Mouse (Mus musculus) liver, embryonic 14.5 days (tissue): Measurements from ENCODE around the gene March6. TPM values are rescaled to one million over a fixed set of nuclear protein-coding genes. Genes with fewer than 3 reads are reported as not detected.

Experiments used
- ATAC-seq: fragments of 200-750 bp; cut with Nextera tagmentation; 2 replicates; pipeline ENCODE4 v1.8.0; 2017; ENCODE audit warnings: moderate number of reproducible peaks, mild to moderate bottlenecking, moderate library complexity; ENCODE audit not compliant: insufficient read depth
- DNase-seq, 3 experiments: peaks; one replicate each; pipeline ENCODE4 v3.0.0-alpha.2; 2012 to 2013; ENCODE audit warnings: low read depth in 3 of 3, low spot score in 3 of 3
- H3K27ac ChIP-seq: fragments of 300-500 bp; sonication (generic); 2 replicates; pipeline ENCODE4 v1.5.1; 2014; ENCODE audit warnings: moderate library complexity, mild to moderate bottlenecking, control low read depth, inconsistent platforms
- H3K27me3 ChIP-seq: fragments of 300-500 bp; sonication (generic); 2 replicates; pipeline ENCODE4 v1.6.1; 2014; ENCODE audit warnings: mild to moderate bottlenecking, low read length, moderate library complexity; ENCODE audit not compliant: control insufficient read depth, insufficient read depth
- H3K36me3 ChIP-seq: fragments of 300-500 bp; sonication (generic); replicated peaks from 2 replicates; pipeline ENCODE4 v1.6.1; 2014; ENCODE audit warnings: low read depth; ENCODE audit not compliant: control insufficient read depth, insufficient read depth
- H3K4me1 ChIP-seq, 2 experiments: fragments of 200-500 bp in 1 of 2; fragments of 300-500 bp in 1 of 2; sonication (generic) in 1 of 2; replicated peaks; 2 replicates each; pipeline ENCODE4 v1.6.1; 2012 to 2014; ENCODE audit warnings: antibody characterized with exemption in 1 of 2, inconsistent platforms in 1 of 2, low read length in 1 of 2; ENCODE audit not compliant: control insufficient read depth in 2 of 2, insufficient read depth in 2 of 2
- H3K4me2 ChIP-seq: fragments of 300-500 bp; sonication (generic); 2 replicates; pipeline ENCODE4 v1.6.1; 2014; ENCODE audit warnings: low read depth, mild to moderate bottlenecking, control low read depth, moderate library complexity
- H3K4me3 ChIP-seq, 2 experiments: fragments of 200-500 bp in 1 of 2; fragments of 300-500 bp in 1 of 2; sonication (generic) in 1 of 2; 2 replicates each; pipeline ENCODE4 v1.5.1; 2012 to 2014; ENCODE audit warnings: low read depth in 2 of 2, low read length in 2 of 2, mild to moderate bottlenecking in 2 of 2, control low read depth in 1 of 2, inconsistent platforms in 1 of 2, moderate library complexity in 1 of 2; ENCODE audit not compliant: insufficient read depth in 1 of 2
- H3K9ac ChIP-seq: fragments of 300-500 bp; sonication (generic); replicated peaks from 2 replicates; pipeline ENCODE4 v1.6.1; 2014; ENCODE audit warnings: mild to moderate bottlenecking, control low read depth, moderate library complexity
- H3K9me3 ChIP-seq: fragments of 300-500 bp; sonication (generic); 2 replicates; pipeline ENCODE4 v1.6.1; 2016; ENCODE audit warnings: low read length, mixed read lengths; ENCODE audit not compliant: control insufficient read depth
- CTCF ChIP-seq: IDR thresholded peaks from 2 replicates; pipeline ENCODE4 v1.5.1; 2016; ENCODE audit warnings: antibody characterized with exemption, low read depth, control low read depth
- EP300 ChIP-seq: IDR thresholded peaks from 2 replicates; pipeline ENCODE4 v1.6.1; 2016; ENCODE audit warnings: antibody characterized with exemption, low read depth
- whole genome bisulfite sequencing: fragments of 180-500 bp; shearing (Covaris S2); extraction: QIAGEN DNeasy Blood & Tissue Kit; methylation state at CpG from one replicate; pipeline ENCODE4 v1.1.7; 2014; ENCODE audit not compliant: insufficient replicate concordance; 5-methylcytosine and 5-hydroxymethylcytosine counted together
- polyA plus RNA-seq, 2 experiments: library from polyadenylated mRNA; depleted of rRNA in 1 of 2; stranded (reverse) in 1 of 2; unstranded in 1 of 2; fragments of >200 nt; fragmentation: Nextera tagmentation in 1 of 2; extraction: Ambion mirVana in 1 of 2; gene quantifications; 2 replicates each; pipeline versions ENCODE4 v1.2.1 to v1.2.3; 2012 to 2014

The March6 gene
- polyA plus RNA-seq, 2 experiments, result 9.0 to 12.7 TPM

GRCm38 (mm10) chr15:31502996-31503395 lies 27.9 kb downstream of the March6 start:
- Histone ChIP-seq H3K27ac (no peak overlapping the region), H3K9me3 (no peaks in the 10 kb centered on the region), H3K4me1 (peaks cover 6 to 8% of the 10 kb centered on the region in 2 experiments), H3K27me3 (no peaks in the 10 kb centered on the region), H3K36me3 (peaks cover 14% of the 10 kb centered on the region), H3K4me2 (no peak overlapping the region), H3K9ac (no peak overlapping the region), H3K4me3 (no peak overlapping the region)
- 80% methylated on average over 4 of the region's 4 CpGs for WGBS
- DNase-seq (no peak), ATAC-seq (no peak)
- TF ChIP-seq EP300 (no peak), CTCF (no peak)

GRCm38 (mm10) chr15:31502313-31502712 lies 28.5 kb downstream of the March6 start:
- no peak for DNase-seq
- WGBS, result 61% methylated on average over 1 of the region's 1 CpGs
- no peak overlapping the region for H3K27ac ChIP-seq
- H3K9ac ChIP-seq, result no peak overlapping the region
- H3K27me3 ChIP-seq, result no peaks in the 10 kb centered on the region
- TF ChIP-seq EP300 (no peak), CTCF (no peak)
- no peaks in the 10 kb centered on the region for H3K9me3 ChIP-seq
- no peak overlapping the region for H3K4me2 ChIP-seq
- H3K36me3 ChIP-seq, result peaks cover 18% of the 10 kb centered on the region
- H3K4me1 ChIP-seq, result peaks cover 6 to 8% of the 10 kb centered on the region in 2 experiments
- no peak overlapping the region for H3K4me3 ChIP-seq
- ATAC-seq, result no peak

GRCm38 (mm10) chr15:31494803-31495202 lies 36.0 kb downstream of the March6 start:
- peaks cover 34% of the 10 kb centered on the region for H3K36me3 ChIP-seq
- no peak overlapping the region for H3K27ac ChIP-seq
- H3K4me3 ChIP-seq, result no peak overlapping the region
- 89% methylated on average over 9 of the region's 9 CpGs for WGBS
- TF ChIP-seq CTCF (no peak), EP300 (no peak)
- H3K9me3 ChIP-seq, result no peaks in the 10 kb centered on the region
- H3K27me3 ChIP-seq, result no peaks in the 10 kb centered on the region
- H3K4me2 ChIP-seq, result no peak overlapping the region
- no peak for DNase-seq
- ATAC-seq, result no peak
- no peak overlapping the region for H3K9ac ChIP-seq
- H3K4me1 ChIP-seq, result no peaks in the 10 kb centered on the region

- Histone ChIP-seq H3K4me2 (no peak overlapping the region), H3K27ac (no peak overlapping the region), H3K9ac (no peak overlapping the region), H3K4me3 (no peak overlapping the region), H3K36me3 (peaks cover 37% of the 10 kb centered on the region), H3K4me1 (no peaks in the 10 kb centered on the region), H3K27me3 (no peaks in the 10 kb centered on the region), H3K9me3 (no peaks in the 10 kb centered on the region)
- ATAC-seq, result no peak
- DNase-seq, result no peak
- 75% methylated on average over 3 of the region's 3 CpGs for WGBS
- TF ChIP-seq CTCF, result 0 out of 2 replicates have a peak, but pooled peaks have one; percentile 16
- TF ChIP-seq EP300, result no peak
These were observed 36.5 kb downstream of the March6 start for GRCm38 (mm10) chr15:31494310-31494709.

GRCm38 (mm10) chr15:31487407-31487806 lies 43.4 kb downstream of the March6 start:
- Histone ChIP-seq H3K27me3 (no peaks in the 10 kb centered on the region), H3K9me3 (no peaks in the 10 kb centered on the region), H3K36me3 (peaks cover 18% of the 10 kb centered on the region), H3K9ac (no peak overlapping the region), H3K27ac (no peak overlapping the region), H3K4me3 (no peak overlapping the region), H3K4me1 (no peaks in the 10 kb centered on the region), H3K4me2 (no peak overlapping the region)
- TF ChIP-seq EP300 (no peak), CTCF (no peak)
- whole genome bisulfite sequencing, result 82% methylated on average over 2 of the region's 2 CpGs
- DNase-seq (no peak), ATAC-seq (no peak)
